Comparison of ENCODE assay signal across 8 mouse cellular contexts in the genomic region with DNA sequence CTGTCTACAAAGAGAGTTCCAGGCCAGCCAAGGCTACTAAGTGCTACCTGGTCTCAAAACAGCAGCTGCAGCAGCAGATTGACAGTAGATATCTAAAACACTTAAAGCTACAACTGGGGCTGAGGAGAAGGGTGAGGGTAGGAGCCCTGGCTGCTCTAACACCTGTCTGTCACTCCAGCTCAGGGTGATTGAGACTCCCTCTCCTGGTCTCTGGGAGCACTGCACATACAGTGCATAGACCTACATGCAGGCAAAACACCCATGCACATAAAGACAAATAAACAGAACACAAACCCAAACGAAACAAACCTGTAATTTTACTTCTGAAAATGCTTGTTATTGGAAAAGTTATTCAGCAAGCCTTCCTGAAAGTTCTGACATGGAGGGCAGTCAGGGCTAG.
DNase-seq lines count a peak whose midpoint lies in the region; ATAC-seq and TF ChIP-seq lines count a peak whose summit lies in the region.

No protein-coding gene starts in this region.

- no peak overlapping the region for H3K9ac ChIP-seq in midbrain, postnatal 0 days (replicated peaks; ENCODE audit: low read length, poor library complexity, severe bottlenecking)
- no peak overlapping the region for H3K9ac ChIP-seq in midbrain, embryonic 11.5 days (ENCODE audit: low read length)

- H3K27ac ChIP-seq in midbrain, postnatal 0 days (ENCODE audit: low read depth, low read length): no peak overlapping the region
- no peak overlapping the region for H3K27ac ChIP-seq in midbrain, embryonic 11.5 days (ENCODE audit: low read depth, low read length)
- H3K27ac ChIP-seq in midbrain, embryonic 10.5 days (replicated peaks): no peak overlapping the region

- no peak overlapping the region for H3K4me3 ChIP-seq in midbrain, postnatal 0 days (ENCODE audit: low read depth, low read length)
- no peak overlapping the region for H3K4me3 ChIP-seq in midbrain, embryonic 11.5 days (ENCODE audit: low read depth, low read length)
- H3K4me3 ChIP-seq in midbrain, embryonic 10.5 days: no peak overlapping the region

- H3K36me3 ChIP-seq in midbrain, postnatal 0 days (ENCODE audit: insufficient read depth, low read length): peaks cover 59% of the 10 kb centered on the region
- H3K36me3 ChIP-seq in midbrain, embryonic 11.5 days (ENCODE audit: control insufficient read depth, insufficient read depth, low read length): peaks cover 11% of the 10 kb centered on the region; the same call in 1 of the 2 replicates
- peaks cover 99% of the 10 kb centered on the region for H3K36me3 ChIP-seq in midbrain, embryonic 10.5 days

- H3K4me1 ChIP-seq in midbrain, postnatal 0 days (ENCODE audit: insufficient read depth, low read length): no peaks in the 10 kb centered on the region
- no peaks in the 10 kb centered on the region for H3K4me1 ChIP-seq in midbrain, embryonic 11.5 days (ENCODE audit: control insufficient read depth, insufficient read depth, low read length)
- H3K4me1 ChIP-seq in midbrain, embryonic 10.5 days: no peaks in the 10 kb centered on the region

- H3K4me2 ChIP-seq in midbrain, postnatal 0 days (ENCODE audit: low read depth, low read length, poor library complexity, severe bottlenecking): no peak overlapping the region
- H3K4me2 ChIP-seq in midbrain, embryonic 11.5 days: no peak overlapping the region

- WGBS in midbrain, postnatal 0 days: 70% methylated on average over 1 of the region's 1 CpGs
- 75% methylated on average over 1 of the region's 1 CpGs for WGBS in midbrain, embryonic 11.5 days
- WGBS in midbrain, embryonic 10.5 days: 74% methylated on average over 1 of the region's 1 CpGs

- no peaks in the 10 kb centered on the region for H3K27me3 ChIP-seq in midbrain, postnatal 0 days (ENCODE audit: insufficient read depth, low read length)
- no peaks in the 10 kb centered on the region for H3K27me3 ChIP-seq in midbrain, embryonic 11.5 days (ENCODE audit: control insufficient read depth, insufficient read depth, low read length)
- no peaks in the 10 kb centered on the region for H3K27me3 ChIP-seq in midbrain, embryonic 10.5 days (ENCODE audit: low read depth, poor library complexity, severe bottlenecking)

- DNase-seq in cerebellum, adult 9-10 months: peak; percentile 26
- DNase-seq in cerebellum, adult 11-12 months: no peak
- DNase-seq in midbrain, postnatal 0 days (ENCODE audit: low spot score): peak; percentile 33
- DNase-seq in midbrain, embryonic 11.5 days (ENCODE audit: low spot score, missing footprints): no peak
- DNase-seq in embryo, embryonic 11 days: peak; percentile 33
- DNase-seq in lung, postnatal 36 days: peak; percentile 54
- DNase-seq in midbrain, embryonic 10.5 days (ENCODE audit: low spot score): no peak
- no peak for DNase-seq in gastrocnemius, postnatal 4 days (ENCODE audit: low spot score in 2 of 2)

- no peak for ATAC-seq in midbrain, postnatal 0 days (ENCODE audit: low FRiP score)
- no peak for ATAC-seq in midbrain, embryonic 11.5 days (ENCODE audit: low FRiP score)

- peak; percentile 69 for TF ChIP-seq CTCF in midbrain, postnatal 0 days (IDR thresholded peaks at IDR 0.05)

- no peaks in the 10 kb centered on the region for H3K9me3 ChIP-seq in midbrain, postnatal 0 days (ENCODE audit: low read length)
- no peaks in the 10 kb centered on the region for H3K9me3 ChIP-seq in midbrain, embryonic 11.5 days (ENCODE audit: control insufficient read depth, low read length)
- no peaks in the 10 kb centered on the region for H3K9me3 ChIP-seq in midbrain, embryonic 10.5 days (replicated peaks)

Comparison
In these comparisons a context has a peak if more than half of its experiments do, and no peak if none do; other contexts are left out.
1. DNase-seq: peak in cerebellum, adult 9-10 months (single experiment), midbrain, postnatal 0 days (single experiment), embryo, embryonic 11 days (single experiment) and lung, postnatal 36 days (single experiment); none in cerebellum, adult 11-12 months (single experiment), midbrain, embryonic 11.5 days (single experiment), midbrain, embryonic 10.5 days (single experiment) and gastrocnemius, postnatal 4 days (0 of 2).